Mouse (Mus musculus): ENCODE results near the gene Tmbim4.

- TF ChIP-seq CTCF (IDR thresholded peaks at IDR 0.05; ENCODE audit: low read depth, low read length) (no peak), EP300 (IDR thresholded peaks at IDR 0.05; ENCODE audit: insufficient read depth, low read depth, low read length) (no peak), POLR2A (IDR thresholded peaks at IDR 0.05; ENCODE audit: insufficient read depth, low read length) (no peak)
These were observed 17.6 kb downstream of the Tmbim4 start for GRCm38 (mm10) chr10:120218996-120219395.
